Mouse (Mus musculus) olfactory bulb, adult 2 months (tissue): Measurements from ENCODE around the gene Klk5. TPM values are rescaled to one million over a fixed set of nuclear protein-coding genes. Genes with fewer than 3 reads are reported as not detected.

Source experiments
- H3K27ac ChIP-seq: fragments of 200-500 bp; 2 replicates; pipeline ENCODE4 v1.5.1; 2012; ENCODE audit warnings: low read depth, low read length; ENCODE audit not compliant: insufficient read depth
- H3K4me1 ChIP-seq: fragments of 200-500 bp; 2 replicates; pipeline ENCODE4 v1.6.1; 2012; ENCODE audit warnings: low read length; ENCODE audit not compliant: control insufficient read depth, insufficient read depth
- H3K4me3 ChIP-seq: fragments of 200-500 bp; 2 replicates; pipeline ENCODE4 v1.5.1; 2012; ENCODE audit warnings: mild to moderate bottlenecking, low read depth, low read length, moderate library complexity; ENCODE audit not compliant: insufficient read depth
- CTCF ChIP-seq: fragments of 200-500 bp; IDR thresholded peaks from 2 replicates; pipeline ENCODE4 v1.5.1; 2012; ENCODE audit warnings: low read depth, mild to moderate bottlenecking, low read length, moderate library complexity; ENCODE audit not compliant: insufficient read depth
- POLR2A ChIP-seq: fragments of 200-500 bp; IDR thresholded peaks from 2 replicates; pipeline ENCODE4 v1.6.1; 2012; ENCODE audit warnings: mild to moderate bottlenecking, low read depth, low read length, moderate library complexity; ENCODE audit not compliant: insufficient read depth
- WGBS: fragments of 180-500 bp; shearing (Covaris S2); methylation state at CpG from one replicate; pipeline ENCODE4 v1.1.7; 2018; 5-methylcytosine and 5-hydroxymethylcytosine counted together
- polyA plus RNA-seq: library from polyadenylated mRNA; stranded (reverse); fragments of >200 nt; gene quantifications from 2 replicates; pipeline ENCODE4 v1.2.4, GENCODE M21; 2012; ENCODE audit warnings: low replicate concordance; ENCODE audit not compliant: missing spikeins, insufficient read depth, insufficient read length

The Klk5 gene
- polyA plus RNA-seq, 1 experiment = not detected

- WGBS = 84% methylated on average over 5 of the region's 5 CpGs
- no peak for TF ChIP-seq POLR2A
- TF ChIP-seq CTCF = no peak
- Histone ChIP-seq H3K4me3 (no peak overlapping the region), H3K27ac (no peak overlapping the region), H3K4me1 (no peaks in the 10 kb centered on the region)
Observed at GRCm38 (mm10) chr7:43826056-43826455, 15.7 kb upstream of the Klk5 start.

GRCm38 (mm10) chr7:43827706-43828105 is 14.1 kb upstream of the Klk5 start:
- H3K4me1 ChIP-seq = no peaks in the 10 kb centered on the region
- no peak for TF ChIP-seq POLR2A
- no peak for TF ChIP-seq CTCF
- H3K4me3 ChIP-seq = no peak overlapping the region
- H3K27ac ChIP-seq = no peak overlapping the region
- 84% methylated on average over 4 of the region's 4 CpGs for WGBS

GRCm38 (mm10) chr7:43829006-43829405 is 12.8 kb upstream of the Klk5 start:
- Histone ChIP-seq H3K27ac (no peak overlapping the region), H3K4me3 (no peak overlapping the region), H3K4me1 (no peaks in the 10 kb centered on the region)
- TF ChIP-seq CTCF = no peak
- TF ChIP-seq POLR2A = no peak
- 89% methylated on average over 8 of the region's 8 CpGs for WGBS

GRCm38 (mm10) chr7:43843801-43844200 is 2.0 kb downstream of the Klk5 start:
- 86% methylated on average over 4 of the region's 4 CpGs for WGBS
- TF ChIP-seq POLR2A (no peak), CTCF (no peak)
- Histone ChIP-seq H3K4me1 (no peaks in the 10 kb centered on the region), H3K4me3 (no peak overlapping the region), H3K27ac (no peak overlapping the region)

- WGBS = 93% methylated on average over 6 of the region's 6 CpGs
- Histone ChIP-seq H3K27ac (no peak overlapping the region), H3K4me1 (no peaks in the 10 kb centered on the region), H3K4me3 (no peak overlapping the region)
- no peak for TF ChIP-seq CTCF
- no peak for TF ChIP-seq POLR2A
Observed at GRCm38 (mm10) chr7:43851616-43852015, 9.8 kb downstream of the Klk5 start.

GRCm38 (mm10) chr7:43854642-43855380 is 13.0 kb downstream of the Klk5 start:
- 84% methylated on average over 9 of the region's 9 CpGs for WGBS
- Histone ChIP-seq H3K27ac (no peak overlapping the region), H3K4me3 (no peak overlapping the region), H3K4me1 (no peaks in the 10 kb centered on the region)
- TF ChIP-seq CTCF = no peak
- no peak for TF ChIP-seq POLR2A

DNA sequence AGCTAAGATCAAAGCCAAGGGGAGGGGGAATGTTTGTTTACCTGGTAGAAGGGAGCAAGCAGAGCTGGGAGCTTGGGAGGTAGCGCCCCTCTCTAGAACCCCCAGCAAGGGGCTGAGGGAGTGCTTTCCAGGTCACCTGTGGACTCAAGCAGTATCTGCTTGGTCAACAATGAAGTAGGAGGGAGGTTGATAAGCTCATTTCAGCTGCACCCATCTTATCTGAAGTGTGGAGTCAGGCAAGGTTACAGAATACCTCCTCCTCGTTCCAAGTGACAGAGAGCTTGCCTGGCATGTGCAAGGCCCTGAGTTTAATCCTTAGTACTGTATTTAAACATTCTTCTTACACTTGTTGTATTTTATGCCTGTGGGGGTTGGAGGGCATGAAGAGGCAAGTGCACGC is 13.9 kb downstream of the Klk5 start:
- Histone ChIP-seq H3K4me1 (no peaks in the 10 kb centered on the region), H3K4me3 (no peak overlapping the region), H3K27ac (no peak overlapping the region)
- TF ChIP-seq POLR2A (no peak), CTCF (no peak)
- 76% methylated on average over 3 of the region's 3 CpGs for WGBS

GRCm38 (mm10) chr7:43856307-43856706 is 14.5 kb downstream of the Klk5 start:
- no peak for TF ChIP-seq CTCF
- TF ChIP-seq POLR2A = no peak
- Histone ChIP-seq H3K4me1 (no peaks in the 10 kb centered on the region), H3K27ac (no peak overlapping the region), H3K4me3 (no peak overlapping the region)
- 83% methylated on average over 7 of the region's 7 CpGs for WGBS

DNA sequence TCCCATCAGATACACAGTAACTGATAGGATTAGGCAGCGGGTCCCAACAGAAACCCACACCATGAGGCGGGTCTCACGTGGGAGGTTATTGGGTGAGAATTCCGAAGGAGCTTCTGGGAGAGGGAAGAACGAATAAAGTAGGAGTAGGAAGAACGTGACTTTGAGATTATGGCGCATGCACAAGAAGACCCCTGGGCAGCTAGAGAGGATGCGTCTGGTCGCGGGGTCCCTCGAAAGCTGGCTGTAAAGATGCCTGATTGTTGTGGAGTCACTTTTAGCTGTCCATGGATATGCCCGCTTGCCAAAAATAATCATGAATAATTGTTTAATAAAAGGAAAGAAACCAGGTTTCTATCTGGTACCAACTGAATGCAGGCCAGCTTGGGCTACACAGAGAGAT is 15.7 kb downstream of the Klk5 start:
- TF ChIP-seq POLR2A (no peak), CTCF (no peak)
- H3K27ac ChIP-seq = no peak overlapping the region
- no peaks in the 10 kb centered on the region for H3K4me1 ChIP-seq
- 92% methylated on average over 12 of the region's 12 CpGs for WGBS
- H3K4me3 ChIP-seq = no peak overlapping the region
